In the genomic region with DNA sequence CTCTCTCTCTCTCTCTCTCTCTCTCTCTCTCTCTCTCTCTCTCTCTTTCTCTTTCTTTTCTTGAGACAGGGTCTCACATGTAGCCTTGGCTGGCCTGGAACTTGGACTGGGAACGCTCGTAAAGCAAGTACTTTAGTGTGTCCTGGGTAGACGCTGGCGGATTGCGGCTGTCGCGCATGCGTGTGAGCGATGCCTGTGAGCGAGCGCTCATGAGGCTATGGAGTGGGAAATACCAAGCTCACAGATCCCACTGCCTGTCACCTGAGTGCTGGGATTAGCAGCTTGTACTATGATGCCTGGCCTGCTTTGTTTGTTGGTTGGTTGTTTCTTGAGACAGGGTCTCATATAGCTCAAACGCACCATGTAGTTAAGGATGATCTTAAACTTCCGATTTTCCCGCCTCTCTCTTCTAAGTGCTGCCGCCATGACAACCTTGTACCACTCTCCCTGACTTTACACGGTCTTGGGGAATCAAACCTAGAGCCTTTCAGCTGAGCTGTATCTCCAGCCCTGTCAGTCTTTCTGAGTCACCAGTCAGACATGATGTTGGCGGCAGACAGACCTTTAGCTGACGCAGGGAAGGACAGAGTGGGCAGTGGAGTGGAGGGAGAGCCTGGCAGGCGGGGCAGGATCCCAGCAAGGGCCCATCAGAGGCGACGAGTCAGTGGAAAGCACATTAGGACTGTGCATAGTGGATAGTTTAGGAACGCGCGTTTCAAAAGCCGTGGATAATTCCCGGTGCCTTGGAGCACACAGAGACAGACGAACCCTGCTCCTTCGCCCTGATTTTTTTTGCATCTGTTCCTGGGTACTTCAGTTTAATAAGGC, we compare ENCODE assay signal across 8 mouse cellular contexts. TPM values are rescaled to one million over a fixed set of nuclear protein-coding genes. Genes with fewer than 3 reads are reported as not detected.
DNase-seq lines count a peak whose midpoint lies in the region; ATAC-seq and TF ChIP-seq lines count a peak whose summit lies in the region.

No protein-coding gene starts in this region.

- no peaks in the 10 kb centered on the region for H3K9me3 ChIP-seq in heart, postnatal 0 days (replicated peaks; ENCODE audit: control insufficient read depth, low read length)
- H3K9me3 ChIP-seq in forebrain, embryonic 13.5 days (replicated peaks): 0 out of 2 replicates have a peak, but pooled peaks cover under 1% of the 10 kb centered on the region
- H3K9me3 ChIP-seq in liver, embryonic 16.5 days (replicated peaks; ENCODE audit: control insufficient read depth, low read length): no peaks in the 10 kb centered on the region

- no peaks in the 10 kb centered on the region for H3K36me3 ChIP-seq in heart, postnatal 0 days (replicated peaks; ENCODE audit: control insufficient read depth, insufficient read depth, low read length)
- H3K36me3 ChIP-seq in forebrain, embryonic 13.5 days (ENCODE audit: poor library complexity, severe bottlenecking): no peaks in the 10 kb centered on the region
- no peaks in the 10 kb centered on the region for H3K36me3 ChIP-seq in liver, embryonic 16.5 days (ENCODE audit: control insufficient read depth, insufficient read depth)

- peaks cover 17% of the 10 kb centered on the region for H3K4me1 ChIP-seq in heart, postnatal 0 days (ENCODE audit: control insufficient read depth, insufficient read depth)
- H3K4me1 ChIP-seq in forebrain, embryonic 13.5 days: peaks cover 7% of the 10 kb centered on the region
- H3K4me1 ChIP-seq in liver, embryonic 16.5 days (ENCODE audit: control insufficient read depth, low read depth, low read length): peaks cover 61% of the 10 kb centered on the region

- peak overlapping the region; percentile 20; the same call in 1 of the 2 replicates for H3K4me2 ChIP-seq in heart, postnatal 0 days (ENCODE audit: low read depth, low read length)
- H3K4me2 ChIP-seq in forebrain, embryonic 13.5 days: peak overlapping the region; percentile 36
- H3K4me2 ChIP-seq in liver, embryonic 16.5 days (ENCODE audit: low read depth, low read length): peak overlapping the region; percentile 48

- no peak overlapping the region for H3K9ac ChIP-seq in heart, postnatal 0 days (replicated peaks; ENCODE audit: low read depth, low read length)
- H3K9ac ChIP-seq in forebrain, embryonic 13.5 days: no peak overlapping the region
- no peak overlapping the region; the same call in 1 of the 2 replicates for H3K9ac ChIP-seq in liver, embryonic 16.5 days (ENCODE audit: low read depth, low read length)

- no peak for TF ChIP-seq CTCF in heart, postnatal 0 days (IDR thresholded peaks at IDR 0.05; ENCODE audit: low read depth)

- TF ChIP-seq EP300 in heart, postnatal 0 days (IDR thresholded peaks at IDR 0.05; ENCODE audit: low read depth): no peak

- no peak overlapping the region for H3K4me3 ChIP-seq in heart, postnatal 0 days (ENCODE audit: low read depth, low read length)
- H3K4me3 ChIP-seq in forebrain, embryonic 13.5 days: peak overlapping the region; percentile 13; the same call in 1 of the 2 replicates
- no peak overlapping the region for H3K4me3 ChIP-seq in liver, embryonic 16.5 days (ENCODE audit: low read depth, low read length)

- WGBS in heart, postnatal 0 days: 58% methylated on average over 28 of the region's 28 CpGs
- 69% methylated on average over 28 of the region's 28 CpGs for WGBS in forebrain, embryonic 13.5 days
- WGBS in liver, embryonic 16.5 days (ENCODE audit: insufficient replicate concordance): 60% methylated on average over 28 of the region's 28 CpGs

- H3K27ac ChIP-seq in heart, postnatal 0 days (ENCODE audit: low read depth): no peak overlapping the region
- H3K27ac ChIP-seq in forebrain, embryonic 13.5 days: no peak overlapping the region
- peak overlapping the region; percentile 62 for H3K27ac ChIP-seq in liver, embryonic 16.5 days (ENCODE audit: low read length)

- H3K27me3 ChIP-seq in heart, postnatal 0 days (ENCODE audit: control insufficient read depth, insufficient read depth, low read length): no peaks in the 10 kb centered on the region
- H3K27me3 ChIP-seq in forebrain, embryonic 13.5 days: no peaks in the 10 kb centered on the region
- H3K27me3 ChIP-seq in liver, embryonic 16.5 days (ENCODE audit: control insufficient read depth, insufficient read depth, low read depth, low read length): no peaks in the 10 kb centered on the region

- intact Hi-C loops in heart, postnatal 25 days (cut with DNase I): no loop called here
- intact Hi-C loops in heart, postnatal 10 days (cut with DNase I): loop anchor here (5.0 kb wide), 1 partner anchor 141 kb away; no protein-coding TSS in a partner anchor

- peak; percentile 51; the same call in 1 of the 2 replicates for ATAC-seq in heart, postnatal 0 days (ENCODE audit: insufficient read depth, low read depth)
- 0 out of 2 replicates have a peak, but pooled peaks have one; percentile 48 for ATAC-seq in forebrain, embryonic 13.5 days
- ATAC-seq in liver, embryonic 16.5 days (ENCODE audit: low read depth): no peak
- no peak for ATAC-seq in megakaryocyte-erythroid progenitor cell, adult 5-6 weeks (replicated peaks; ENCODE audit: low FRiP score, low TSS enrichment, poor library complexity, severe bottlenecking)

- DNase-seq in heart, postnatal 0 days (ENCODE audit: low spot score): no peak
- DNase-seq in heart, postnatal 25 days (ENCODE audit: low spot score): no peak
- DNase-seq in adrenal gland, adult 2 months: peak; percentile 82
- no peak for DNase-seq in c-Kit-positive CD71-positive TER-119-positive erythroid progenitor cells, embryonic 14.5 days (ENCODE audit: low spot score)
- no peak for DNase-seq in heart, postnatal 10 days

RNA-seq across cellular contexts. Expression of gene Hipk2, which starts 50.4 kb away (rescaled TPM):
- 39.2 and 45.0 TPM in 2 replicates for total RNA-seq in heart, postnatal 0 days (2014; rRNA removed; ENCODE audit: low replicate concordance)
- polyA plus RNA-seq in heart, postnatal 0 days (2015; fragmentation: Nextera tagmentation; extraction: Ambion mirVana): 9.4 and 9.8 TPM in 2 replicates
- total RNA-seq in heart, postnatal 25 days (2021): 10 to 100 TPM; 97.0 to 99.4 TPM
- 100 to 1,000 TPM in 1 of 2 experiments, 10 to 100 TPM in 1; 98.6 to 163 TPM for total RNA-seq in adrenal gland, adult 2 months (2021)
- polyA plus RNA-seq in adrenal gland, adult 2 months (2012; rRNA removed): 85.1 and 97.1 TPM in 2 replicates
- polyA plus RNA-seq in forebrain, embryonic 13.5 days (2015; fragmentation: Nextera tagmentation; extraction: Ambion mirVana): 33.7 and 35.0 TPM in 2 replicates
- 17.5 and 19.8 TPM in 2 replicates for polyA plus RNA-seq in liver, embryonic 16.5 days (2015; fragmentation: Nextera tagmentation; extraction: Ambion mirVana)
- 24.3 and 27.9 TPM in 2 replicates for total RNA-seq in megakaryocyte-erythroid progenitor cell, adult 5-6 weeks (2014; fragmentation: Nextera tagmentation)
- 5.1 and 9.2 TPM in 2 replicates for total RNA-seq in megakaryocyte-erythroid progenitor cell, adult 5-6 weeks (2017)
- 10 to 100 TPM; 73.7 to 80.5 TPM for total RNA-seq in heart, postnatal 10 days (2021)

RNA-seq across cellular contexts. Expression of gene Tbxas1, which starts 51.1 kb away (rescaled TPM):
- 0.77 and 1.6 TPM in 2 replicates for total RNA-seq in heart, postnatal 0 days (2014; rRNA removed; ENCODE audit: low replicate concordance)
- polyA plus RNA-seq in heart, postnatal 0 days (2015; fragmentation: Nextera tagmentation; extraction: Ambion mirVana): 0.64 and 0.74 TPM in 2 replicates
- 1 to 10 TPM; 1.8 to 2.0 TPM for total RNA-seq in heart, postnatal 25 days (2021)
- total RNA-seq in adrenal gland, adult 2 months (2021): 1 to 10 TPM; 7.5 to 8.5 TPM
- polyA plus RNA-seq in adrenal gland, adult 2 months (2012; rRNA removed): 3.3 and 4.0 TPM in 2 replicates
- polyA plus RNA-seq in forebrain, embryonic 13.5 days (2015; fragmentation: Nextera tagmentation; extraction: Ambion mirVana): 0.76 and 1.1 TPM in 2 replicates
- polyA plus RNA-seq in liver, embryonic 16.5 days (2015; fragmentation: Nextera tagmentation; extraction: Ambion mirVana): 10.8 and 12.8 TPM in 2 replicates
- 1.6 and 6.4 TPM in 2 replicates for total RNA-seq in megakaryocyte-erythroid progenitor cell, adult 5-6 weeks (2014; fragmentation: Nextera tagmentation)
- total RNA-seq in megakaryocyte-erythroid progenitor cell, adult 5-6 weeks (2017): 2.5 and 8.8 TPM in 2 replicates
- total RNA-seq in heart, postnatal 10 days (2021): 1 to 10 TPM; 1.0 to 1.4 TPM

Comparison
In these comparisons a context has a peak if more than half of its experiments do, and no peak if none do; other contexts are left out.
1. ATAC-seq: peak in heart, postnatal 0 days (single experiment) and forebrain, embryonic 13.5 days (single experiment); none in liver, embryonic 16.5 days (single experiment) and megakaryocyte-erythroid progenitor cell, adult 5-6 weeks (single experiment).
2. Peak in every context shown above with its lines, with median percentiles within 50 percentile points of each other: H3K4me2 ChIP-seq.